Mouse (Mus musculus) liver, adult 2 months (tissue): Measurements from ENCODE around the gene Grm7.

Experiments
- CTCF ChIP-seq: fragments of 200-500 bp; IDR thresholded peaks from 2 replicates; pipeline ENCODE4 v1.5.1; 2011; ENCODE audit warnings: low read depth, low read length, control low read depth
- POLR2A ChIP-seq: fragments of 200-500 bp; IDR thresholded peaks from 2 replicates; pipeline ENCODE4 v1.6.1; 2011; ENCODE audit warnings: low read length, control low read depth; ENCODE audit not compliant: insufficient read depth; ENCODE audit errors: extremely low read depth

- TF ChIP-seq CTCF (no peak), POLR2A (no peak)
Observed at GRCm38 (mm10) chr6:110646901-110647300, 1.5 kb downstream of the Grm7 start.
